Comparison of ENCODE assay signal across 8 mouse cellular contexts in genomic region chr7:90301942-90302646, GRCm38 (mm10). TPM values are rescaled to one million over a fixed set of nuclear protein-coding genes. Genes with fewer than 3 reads are reported as not detected.
DNase-seq lines count a peak whose midpoint lies in the region; ATAC-seq and TF ChIP-seq lines count a peak whose summit lies in the region.

Sytl2 (plus strand) TSS chr7:90302252.

- no peaks in the 10 kb centered on the region for H3K9me3 ChIP-seq in liver, embryonic 11.5 days (ENCODE audit: control insufficient read depth, low read length)

- peak; percentile 59 for TF ChIP-seq POLR2A in myocyte (IDR thresholded peaks at IDR 0.05; ENCODE audit: insufficient read length, low read depth)

- H3K9ac ChIP-seq in liver, embryonic 11.5 days (ENCODE audit: low read depth, low read length), result 0 out of 2 replicates have a peak within 1 kb of the TSS, but pooled peaks have one; percentile 10

- H3ac ChIP-seq in myocyte (ENCODE audit: control insufficient read depth, insufficient read length), result peak within 1 kb of the TSS; percentile 57

- H3K79me2 ChIP-seq in myocyte (ENCODE audit: control insufficient read depth, insufficient read depth), result peaks cover 39% of the 10 kb centered on the region

- DNase-seq in heart, adult 11 months, result peak; percentile 94
- DNase-seq in heart, adult 8-10 months (ENCODE audit: low spot score), result no peak
- DNase-seq in embryo, embryonic 11 days, result peak; percentile 66
- DNase-seq in heart, adult 9 months (ENCODE audit: low spot score in 2 of 2), result peak; percentile 20 to 35
- DNase-seq in kidney, adult 8-10 months, result peak; percentile 64 to 65
- peak; percentile 57 for DNase-seq in liver, embryonic 11.5 days (ENCODE audit: low spot score)
- DNase-seq in splenic B cell, adult 2 months (ENCODE audit: low read depth, low spot score), result peak; percentile 65

- peaks cover 32% of the 10 kb centered on the region for H3K27me3 ChIP-seq in liver, embryonic 11.5 days (replicated peaks; ENCODE audit: control insufficient read depth, insufficient read depth, low read length)
- no peaks in the 10 kb centered on the region for H3K27me3 ChIP-seq in myocyte (ENCODE audit: control insufficient read depth, insufficient read depth, insufficient read length)
- no peaks in the 10 kb centered on the region; the same call in 1 of the 2 replicates for H3K27me3 ChIP-seq in splenic B cell, adult 2 months (ENCODE audit: control insufficient read depth, insufficient read depth, low read length, poor library complexity, severe bottlenecking)

- no peaks in the 10 kb centered on the region for H3K36me3 ChIP-seq in liver, embryonic 11.5 days (ENCODE audit: control insufficient read depth, insufficient read depth, low read length)
- H3K36me3 ChIP-seq in myocyte (ENCODE audit: control insufficient read depth, insufficient read depth), result no peaks in the 10 kb centered on the region
- H3K36me3 ChIP-seq in splenic B cell, adult 2 months (ENCODE audit: control insufficient read depth, insufficient read depth, low read length, poor library complexity, severe bottlenecking), result no peaks in the 10 kb centered on the region

- H3K4me2 ChIP-seq in liver, embryonic 11.5 days, result peak within 1 kb of the TSS; percentile 75
- H3K4me2 ChIP-seq in myocyte (ENCODE audit: low read depth), result peak within 1 kb of the TSS; percentile 86

- peak; percentile 49 for ATAC-seq in liver, embryonic 11.5 days (replicated peaks; ENCODE audit: low FRiP score)

- H3K4me1 ChIP-seq in liver, embryonic 11.5 days (replicated peaks; ENCODE audit: control insufficient read depth, insufficient read depth, low read length), result peaks cover 5% of the 10 kb centered on the region; the same call in 1 of the 2 replicates

- H3K27ac ChIP-seq in liver, embryonic 11.5 days (ENCODE audit: low read depth, low read length), result no peak within 1 kb of the TSS

- peak within 1 kb of the TSS; percentile 58 for H3K4me3 ChIP-seq in liver, embryonic 11.5 days (ENCODE audit: low read depth, low read length)
- H3K4me3 ChIP-seq in myocyte, result peak within 1 kb of the TSS; percentile 83

- WGBS in liver, embryonic 11.5 days, result 2% methylated on average over 41 of the region's 43 CpGs

TF ChIP-seq in myocyte, 11 proteins besides CTCF, POLR2A, EP300 and RAD21:
- TF ChIP-seq POLR2AphosphoS2 (IDR thresholded peaks at IDR 0.05; ENCODE audit: insufficient read length, low read depth) (peak; percentile 57), MYOG (IDR thresholded peaks at IDR 0.05; ENCODE audit: control insufficient read depth in 1 of 3, insufficient read depth in 1 of 3, insufficient read length in 2 of 3, low read depth in 2 of 3) (peak in 2 of 3 experiments; percentile 36 to 66), MYOD1 (IDR thresholded peaks at IDR 0.05; ENCODE audit: control insufficient read depth in 1 of 3, insufficient read length in 2 of 3, low read depth in 2 of 3) (peak in 2 of 3 experiments; percentile 12 to 46), TCF3 (IDR thresholded peaks at IDR 0.05; ENCODE audit: insufficient read length, low read depth) (no peak)

RNA-seq across cellular contexts. Expression of gene Sytl2, which starts in this region (rescaled TPM):
- total RNA-seq in heart, adult 8-10 months (2022), result 1 to 10 TPM; 1.6 to 2.8 (median 2.2) TPM
- polyA plus RNA-seq in liver, embryonic 11.5 days (2014; fragmentation: Nextera tagmentation; extraction: Ambion mirVana), result 1.9 and 2.1 TPM in 2 replicates
- polyA plus RNA-seq in myocyte (2012; fragmentation: generic; extraction: Trizol), result 21.2 TPM
